Mouse (Mus musculus) erythroid progenitor cell, adult 5-6 weeks (primary cell): ENCODE data around the gene Lpp. TPM values are rescaled to one million over a fixed set of nuclear protein-coding genes. Genes with fewer than 3 reads are reported as not detected.

Experiments used
- ATAC-seq: replicated peaks from 2 replicates; pipeline ENCODE4 v1.8.0; 2016; ENCODE audit warnings: moderate number of reproducible peaks, mild to moderate bottlenecking, moderate TSS enrichment, inconsistent platforms; ENCODE audit not compliant: poor library complexity, low FRiP score, severe bottlenecking
- total RNA-seq, 2 experiments: library from RNA; stranded (forward) in 1 of 2; stranded (reverse) in 1 of 2; fragments of 150-400 nt in 1 of 2; fragments of 186-747, 209-891 nt in 1 of 2; gene quantifications; 2 replicates each; pipeline versions ENCODE4 v1.2.3 to v1.2.4; 2015 to 2017; ENCODE audit warnings: low replicate concordance in 2 of 2

Gene Lpp
- total RNA-seq, 2 experiments from 2014 or later, result 0.76 to 2.1 TPM

GRCm38 (mm10) chr16:24819127-24819526, 425.8 kb downstream of the Lpp start:
- ATAC-seq, result no peak

GRCm38 (mm10) chr16:24822182-24822875, 429.0 kb downstream of the Lpp start:
- no peak for ATAC-seq

GRCm38 (mm10) chr16:24822918-24823317, 429.6 kb downstream of the Lpp start:
- ATAC-seq, result no peak

- no peak for ATAC-seq
Measured at GRCm38 (mm10) chr16:24826390-24826789, 433.1 kb downstream of the Lpp start.

- no peak for ATAC-seq
Measured at GRCm38 (mm10) chr16:24828207-24828803, 435.0 kb downstream of the Lpp start.

- no peak for ATAC-seq
Measured at GRCm38 (mm10) chr16:24829860-24830259, 436.6 kb downstream of the Lpp start.

- ATAC-seq, result no peak
Measured at GRCm38 (mm10) chr16:24830939-24831338, 437.6 kb downstream of the Lpp start.

GRCm38 (mm10) chr16:24833221-24833620, 439.9 kb downstream of the Lpp start:
- ATAC-seq, result no peak

GRCm38 (mm10) chr16:24834536-24834935, 441.2 kb downstream of the Lpp start:
- ATAC-seq, result no peak

GRCm38 (mm10) chr16:24836550-24836949, 443.2 kb downstream of the Lpp start:
- no peak for ATAC-seq

GRCm38 (mm10) chr16:24839018-24839417, 445.7 kb downstream of the Lpp start:
- ATAC-seq, result no peak

- ATAC-seq, result no peak
Measured at GRCm38 (mm10) chr16:24840073-24840472, 446.8 kb downstream of the Lpp start.

GRCm38 (mm10) chr16:24846141-24846540, 452.8 kb downstream of the Lpp start:
- ATAC-seq, result no peak

GRCm38 (mm10) chr16:24859509-24860140, 466.3 kb downstream of the Lpp start:
- no peak for ATAC-seq

- no peak for ATAC-seq
Measured at GRCm38 (mm10) chr16:24860445-24860844, 467.1 kb downstream of the Lpp start.

GRCm38 (mm10) chr16:24861374-24861773, 468.1 kb downstream of the Lpp start:
- ATAC-seq, result no peak

GRCm38 (mm10) chr16:24874235-24874634, 480.9 kb downstream of the Lpp start:
- ATAC-seq, result no peak

GRCm38 (mm10) chr16:24875661-24876060, 482.4 kb downstream of the Lpp start:
- ATAC-seq, result no peak

GRCm38 (mm10) chr16:24878977-24879376, 485.7 kb downstream of the Lpp start:
- no peak for ATAC-seq

GRCm38 (mm10) chr16:24880698-24881097, 487.4 kb downstream of the Lpp start:
- no peak for ATAC-seq
